Mouse (Mus musculus) layer of hippocampus, adult 8-10 months (tissue): Measurements from ENCODE around the gene Mall. TPM values are rescaled to one million over a fixed set of nuclear protein-coding genes. Genes with fewer than 3 reads are reported as not detected.

Source experiments
- DNase-seq, 2 experiments: peaks; one replicate each; pipeline ENCODE4 v3.0.0; 2022; ENCODE audit warnings: low spot score in 2 of 2
- total RNA-seq, 4 experiments: library from RNA; stranded (reverse); gene quantifications; 2 replicates each; pipeline ENCODE4 v1.2.4; 2022

Gene Mall
- total RNA-seq = 1 to 10 TPM in 1 of 4 experiments, under 1 TPM in 3; 0.54 to 1.1 (median 0.86) TPM

- no peak for DNase-seq
These were observed at the start of gene Mall for GRCm38 (mm10) chr2:127729671-127730070. TSS of gene Mall (minus strand) at chr2:127729932.

- no peak for DNase-seq
These were observed 48.7 kb upstream of the Mall start for GRCm38 (mm10) chr2:127778451-127778850.

GRCm38 (mm10) chr2:127775013-127775412, 45.3 kb upstream of the Mall start:
- no peak for DNase-seq

- DNase-seq = no peak
These were observed 44.8 kb upstream of the Mall start for GRCm38 (mm10) chr2:127774578-127774941.

- DNase-seq = no peak
These were observed 44.3 kb upstream of the Mall start for GRCm38 (mm10) chr2:127773938-127774577.

GRCm38 (mm10) chr2:127761587-127761986, 31.9 kb upstream of the Mall start:
- DNase-seq = no peak

GRCm38 (mm10) chr2:127760429-127761000, 30.8 kb upstream of the Mall start:
- no peak for DNase-seq

- DNase-seq = no peak
These were observed 30.3 kb upstream of the Mall start for GRCm38 (mm10) chr2:127760014-127760413.

GRCm38 (mm10) chr2:127759157-127759880, 29.6 kb upstream of the Mall start:
- DNase-seq = no peak

GRCm38 (mm10) chr2:127757171-127757570, 27.4 kb upstream of the Mall start:
- DNase-seq = peak; percentile 49 to 55

- DNase-seq = no peak
These were observed 24.4 kb upstream of the Mall start for GRCm38 (mm10) chr2:127754113-127754512.

GRCm38 (mm10) chr2:127751849-127752610, 22.3 kb upstream of the Mall start:
- no peak for DNase-seq

- DNase-seq = no peak
These were observed 19.6 kb upstream of the Mall start for GRCm38 (mm10) chr2:127749376-127749775.

GRCm38 (mm10) chr2:127748316-127748715, 18.6 kb upstream of the Mall start:
- no peak for DNase-seq

GRCm38 (mm10) chr2:127742637-127743036, 12.9 kb upstream of the Mall start:
- no peak for DNase-seq

GRCm38 (mm10) chr2:127740756-127741519, 11.2 kb upstream of the Mall start:
- no peak for DNase-seq

- DNase-seq = no peak
These were observed 8.2 kb upstream of the Mall start for GRCm38 (mm10) chr2:127737885-127738284.

- no peak for DNase-seq
These were observed 7.0 kb upstream of the Mall start for GRCm38 (mm10) chr2:127736631-127737209.

- no peak for DNase-seq
These were observed 5.9 kb upstream of the Mall start for GRCm38 (mm10) chr2:127735512-127736145.

GRCm38 (mm10) chr2:127734889-127735288, 5.2 kb upstream of the Mall start:
- DNase-seq = no peak
